Mouse (Mus musculus) left cerebral cortex, adult 9 months (tissue): ENCODE measurements around the gene Mesd.

Source experiments
- DNase-seq, 2 experiments: peaks; one replicate each; pipeline ENCODE4 v3.0.0; 2022; ENCODE audit warnings: low spot score in 2 of 2

The Mesd gene

DNA sequence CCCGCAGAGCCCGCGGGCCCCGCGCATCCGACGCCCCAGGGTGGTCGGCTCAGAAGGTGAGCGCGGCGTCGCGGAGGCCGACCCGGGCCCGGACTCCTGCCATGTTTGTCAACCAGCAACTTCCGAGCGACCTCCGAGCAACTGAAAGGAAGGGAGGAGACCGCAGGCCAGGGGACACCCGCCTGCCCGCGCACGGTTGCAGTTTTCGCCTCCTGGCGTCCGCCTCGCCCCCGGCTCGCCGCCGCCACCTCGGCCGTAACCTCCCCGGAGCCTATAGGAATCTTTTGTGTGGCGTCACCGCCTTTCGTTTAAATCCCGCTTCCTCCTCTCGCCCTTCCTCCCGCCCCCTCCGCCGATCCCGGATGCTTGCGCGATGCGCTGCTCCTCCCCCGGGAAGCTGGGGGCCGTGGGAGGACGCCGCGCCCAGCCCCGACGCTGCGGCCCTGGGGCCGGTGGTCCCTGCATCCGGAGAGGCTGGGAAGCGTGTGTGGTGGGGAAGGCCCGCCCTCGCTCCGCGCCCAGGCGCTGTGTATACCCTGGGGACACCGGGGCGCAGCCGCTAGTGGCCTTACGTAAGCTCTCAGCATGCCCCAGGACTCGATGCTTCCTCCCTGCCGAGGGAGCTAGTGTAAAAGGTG lies at the start of gene Mesd, which contains the start of gene Tlnrd1:
TSS of gene Mesd (plus strand) at position 446 of the 638 bp plus-strand sequence.
TSS of gene Tlnrd1 (minus strand) at position 285 of the 638 bp plus-strand sequence.
- peak; percentile 81 to 91 for DNase-seq

DNA sequence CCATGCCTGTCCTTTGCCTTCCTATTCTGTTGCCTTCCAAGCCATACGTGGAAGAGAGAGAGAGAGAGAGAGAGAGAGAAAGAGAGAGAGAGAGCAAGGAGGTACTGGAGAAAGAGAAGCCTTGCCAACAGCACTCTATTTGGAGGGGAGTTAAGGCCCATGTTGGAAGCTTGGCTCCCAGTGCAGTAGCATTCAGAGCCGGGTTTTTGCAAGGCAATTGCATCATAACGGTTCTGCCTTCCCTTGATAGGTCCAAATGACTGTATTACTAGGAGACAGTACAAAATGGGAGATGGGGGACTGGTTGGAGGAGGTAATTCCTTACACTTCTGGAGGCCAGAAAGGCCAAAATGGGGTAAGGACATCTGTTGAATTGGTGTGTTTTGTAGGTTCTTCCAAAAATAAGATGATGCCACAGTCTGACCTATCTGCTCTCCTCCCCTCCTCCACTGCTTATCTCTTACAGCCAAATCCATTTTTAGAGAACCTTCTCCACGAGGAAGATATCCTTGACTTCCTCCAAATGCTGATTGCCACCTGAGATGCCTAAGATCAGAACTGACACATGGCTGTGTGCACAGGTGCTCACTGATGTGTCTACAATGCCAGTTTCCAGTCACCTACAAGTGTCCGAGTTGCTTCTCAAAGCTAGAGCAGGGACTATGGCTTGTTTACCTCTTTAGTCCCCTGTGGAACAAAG lies 45.6 kb upstream of the Mesd start:
- no peak for DNase-seq

- DNase-seq: no peak
These were observed 44.2 kb upstream of the Mesd start for GRCm38 (mm10) chr7:83840076-83840475.

- DNase-seq: no peak
These were observed 41.6 kb upstream of the Mesd start for GRCm38 (mm10) chr7:83842486-83843259.

DNA sequence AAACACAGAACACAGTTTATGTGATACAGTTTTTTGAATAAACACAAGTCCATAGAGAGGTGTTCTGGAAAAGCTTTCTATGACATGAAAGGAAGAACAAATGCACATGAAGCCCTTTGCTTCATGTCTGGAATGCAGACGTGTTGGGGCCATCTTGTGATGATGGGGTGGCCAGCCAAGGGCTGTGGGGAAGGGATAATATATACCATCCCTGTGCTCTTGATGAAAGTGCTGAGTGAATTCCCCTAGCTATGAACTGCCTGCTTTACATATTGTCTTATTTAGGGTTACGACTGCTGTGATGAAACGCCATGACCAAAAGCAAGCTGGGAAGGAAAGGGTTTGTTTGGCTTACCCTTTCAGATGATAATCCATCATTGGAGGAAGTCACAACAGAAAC lies 39.5 kb upstream of the Mesd start:
- no peak for DNase-seq

GRCm38 (mm10) chr7:83847187-83848075 lies 36.8 kb upstream of the Mesd start:
- no peak for DNase-seq

GRCm38 (mm10) chr7:83851569-83852380 lies 32.5 kb upstream of the Mesd start:
- DNase-seq: no peak

- DNase-seq: no peak
These were observed 31.6 kb upstream of the Mesd start for GRCm38 (mm10) chr7:83852381-83853380.

DNA sequence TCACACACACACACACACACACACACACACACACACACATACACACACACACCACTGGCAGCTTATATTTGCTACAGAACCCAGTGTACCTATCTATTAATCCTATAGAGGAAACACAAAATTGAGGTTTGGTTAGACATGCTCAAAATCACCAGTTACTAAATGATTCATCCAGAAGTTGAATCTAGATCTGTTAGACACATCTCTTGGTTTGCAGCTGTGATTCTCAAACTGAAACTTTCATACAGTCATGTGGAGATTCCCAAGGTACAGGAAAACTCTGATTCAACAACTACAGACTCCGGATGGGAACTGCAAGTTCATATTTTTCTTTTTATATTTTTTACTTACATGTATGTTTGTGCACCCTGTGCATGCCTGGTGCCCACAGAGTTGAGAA lies 29.1 kb upstream of the Mesd start:
- DNase-seq: no peak

GRCm38 (mm10) chr7:83856353-83857207 lies 27.7 kb upstream of the Mesd start:
- no peak for DNase-seq

DNA sequence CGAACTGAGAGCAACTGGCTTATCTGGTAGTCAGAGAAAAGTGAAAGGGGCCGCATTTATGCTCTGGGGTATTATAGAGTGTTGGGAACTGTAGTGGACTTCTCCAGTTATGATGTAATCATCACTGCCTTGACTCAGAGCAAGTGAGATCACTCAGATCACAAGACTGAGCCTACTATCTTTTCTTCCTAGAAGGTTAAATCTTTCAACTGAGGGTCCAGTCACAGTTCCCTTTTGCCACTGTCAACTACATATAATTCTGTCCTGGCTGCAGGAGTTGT lies 27.1 kb upstream of the Mesd start:
- DNase-seq: no peak

DNA sequence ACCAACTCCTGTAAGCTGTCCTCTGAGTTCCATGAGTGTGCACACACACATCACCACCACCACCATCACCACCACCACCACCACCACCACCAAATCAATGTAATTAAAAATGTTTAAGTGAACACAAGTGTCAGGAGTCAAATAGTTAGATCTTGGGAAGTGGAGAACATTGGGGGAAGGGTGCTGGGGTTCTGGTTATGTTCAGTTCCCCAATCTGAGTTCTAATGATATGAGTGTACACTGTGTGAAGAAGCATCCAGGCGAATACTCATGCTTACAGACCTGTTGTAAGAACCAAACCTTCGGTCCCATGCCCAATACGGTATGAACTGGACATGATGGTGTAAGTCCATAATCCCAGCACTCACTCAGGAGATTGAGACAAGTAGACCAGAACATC lies 26.3 kb upstream of the Mesd start:
- DNase-seq: no peak

DNA sequence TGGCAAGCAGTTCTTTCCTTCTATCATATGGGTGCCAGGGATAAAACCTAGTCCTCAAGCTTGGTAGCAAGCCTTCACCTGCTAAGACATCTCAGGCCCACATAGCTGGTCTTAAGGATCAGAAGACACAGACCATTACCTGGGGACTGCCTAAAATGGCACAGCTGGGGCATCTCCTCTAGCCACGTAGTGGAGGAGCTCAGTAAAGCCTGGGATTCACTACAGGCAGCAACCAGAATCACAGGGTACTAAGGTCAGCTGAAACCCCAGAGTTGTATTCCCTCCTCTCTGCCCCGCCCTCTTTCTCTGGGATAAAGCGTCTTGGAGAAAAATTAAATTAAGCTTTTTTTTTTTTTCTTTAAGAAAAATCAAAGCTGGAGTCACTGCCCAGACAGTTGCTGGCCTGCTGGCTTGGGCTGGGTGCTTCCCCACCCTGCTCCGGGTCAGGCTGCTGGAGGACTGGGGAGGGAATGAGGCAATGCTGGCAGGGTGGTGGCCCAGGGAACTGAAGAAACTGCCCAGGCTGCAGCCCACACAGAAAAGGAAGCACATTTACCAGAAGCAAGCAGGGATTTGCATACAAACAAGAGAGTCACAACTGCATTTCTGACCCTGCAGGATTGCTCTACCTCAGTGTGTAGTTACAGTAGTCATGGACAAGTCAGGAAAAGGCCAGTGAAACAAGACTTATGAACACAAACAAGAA lies 24.7 kb upstream of the Mesd start:
- no peak for DNase-seq

GRCm38 (mm10) chr7:83863554-83863953 lies 20.7 kb upstream of the Mesd start:
- no peak for DNase-seq

DNA sequence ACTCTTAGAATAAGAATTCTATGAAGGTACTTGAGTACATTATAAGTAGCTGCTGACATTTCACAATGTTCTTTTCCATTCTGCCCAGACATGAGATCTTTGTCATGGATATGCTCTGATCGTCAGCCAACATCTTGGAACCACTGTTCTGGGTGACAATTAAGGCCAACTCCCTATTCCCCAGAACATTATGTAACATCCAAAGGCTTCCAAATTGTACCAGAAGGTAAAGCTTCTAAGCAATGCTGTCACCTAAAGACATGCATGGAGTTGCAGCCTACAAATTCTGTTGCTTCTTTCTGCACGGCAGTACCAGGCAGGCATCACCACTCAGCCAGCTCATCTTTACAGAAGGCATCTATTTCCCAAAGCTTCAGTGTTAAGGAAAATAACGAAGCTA lies 16.1 kb upstream of the Mesd start:
- no peak for DNase-seq

GRCm38 (mm10) chr7:83869839-83870543 lies 14.3 kb upstream of the Mesd start:
- no peak for DNase-seq

GRCm38 (mm10) chr7:83877088-83877487 lies 7.2 kb upstream of the Mesd start:
- no peak for DNase-seq
